Mouse (Mus musculus): ENCODE results near the gene Cxcr5. TPM values are rescaled to one million over a fixed set of nuclear protein-coding genes. Genes with fewer than 3 reads are reported as not detected.

Cxcr5 gene
- polyA plus RNA-seq, 1 experiment from 2014 or later, result 0.09 TPM

DNA sequence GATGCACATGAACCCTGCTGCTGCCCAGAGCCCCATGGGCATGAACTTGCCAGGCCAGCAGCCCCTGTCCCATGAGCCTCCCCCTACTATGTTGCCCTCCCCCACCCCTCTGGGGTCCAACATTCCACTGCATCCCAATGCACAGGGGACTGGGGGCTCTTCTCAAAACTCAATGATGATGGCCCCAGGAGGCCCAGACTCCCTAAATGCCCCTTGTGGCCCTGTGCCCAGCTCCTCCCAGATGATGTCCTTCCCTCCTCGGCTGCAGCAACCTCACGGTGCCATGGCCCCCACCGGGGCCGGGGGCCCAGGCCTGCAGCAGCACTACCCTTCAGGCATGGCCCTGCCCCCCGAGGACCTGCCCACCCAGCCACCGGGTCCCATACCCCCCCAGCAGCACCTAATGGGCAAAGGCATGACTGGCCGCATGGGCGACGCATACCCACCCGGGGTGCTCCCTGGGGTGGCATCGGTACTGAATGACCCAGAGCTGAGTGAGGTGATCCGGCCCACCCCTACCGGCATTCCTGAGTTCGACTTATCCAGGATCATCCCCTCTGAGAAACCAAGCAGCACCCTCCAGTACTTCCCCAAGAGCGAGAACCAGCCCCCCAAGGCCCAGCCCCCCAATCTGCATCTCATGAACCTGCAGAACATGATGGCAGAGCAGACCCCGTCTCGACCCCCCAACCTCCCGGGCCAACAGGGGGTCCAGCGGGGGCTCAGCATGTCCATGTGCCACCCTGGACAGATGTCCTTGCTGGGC is 52.8 kb downstream of the Cxcr5 start:
- Histone ChIP-seq H3K36me3 (peaks cover 35% of the 10 kb centered on the region), H3K4me1 (replicated peaks) (peaks cover 43% of the 10 kb centered on the region), H3K4me2 (peak overlapping the region; percentile 63), H3K4me3 (replicated peaks) (peak overlapping the region; percentile 48; the same call in 1 of the 2 replicates), H3K27ac (no peak overlapping the region), H3K9ac (peak overlapping the region; percentile 48), H3K9me3 (replicated peaks) (no peaks in the 10 kb centered on the region), H3K27me3 (0 out of 2 replicates have a peak, but pooled peaks cover 3% of the 10 kb centered on the region)
- WGBS (ENCODE audit: insufficient replicate concordance), result 77% methylated on average over 19 of the region's 19 CpGs
- no peak for ATAC-seq (ENCODE audit: low read depth)
- no peak for DNase-seq

DNA sequence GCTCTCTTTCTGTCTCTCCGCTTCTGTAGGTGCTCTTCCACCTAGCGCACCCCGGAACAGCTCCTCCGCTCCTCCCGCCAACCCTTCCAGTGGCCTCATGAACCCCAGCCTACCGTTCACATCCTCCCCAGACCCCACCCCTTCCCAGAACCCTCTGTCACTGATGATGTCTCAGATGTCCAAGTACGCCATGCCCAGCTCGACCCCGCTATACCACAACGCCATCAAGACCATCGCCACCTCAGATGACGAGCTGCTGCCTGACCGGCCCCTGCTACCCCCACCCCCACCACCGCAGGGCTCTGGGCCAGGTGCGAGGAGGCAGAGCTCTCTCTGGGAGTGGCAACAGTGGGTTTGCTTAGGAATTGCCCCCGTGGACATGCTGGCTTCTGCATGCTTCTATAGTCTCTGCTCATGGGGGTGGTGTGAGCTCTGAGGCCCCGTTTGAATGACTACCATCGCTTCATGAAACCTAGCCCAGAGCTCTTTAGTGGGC is 53.5 kb downstream of the Cxcr5 start:
- WGBS (ENCODE audit: insufficient replicate concordance), result 74% methylated on average over 18 of the region's 18 CpGs
- H3K27me3 ChIP-seq, result 0 out of 2 replicates have a peak, but pooled peaks cover 3% of the 10 kb centered on the region
- no peak overlapping the region for H3K4me3 ChIP-seq (replicated peaks)
- no peak for DNase-seq
- no peak overlapping the region for H3K4me2 ChIP-seq
- H3K27ac ChIP-seq, result no peak overlapping the region
- no peak for ATAC-seq (ENCODE audit: low read depth)
- no peaks in the 10 kb centered on the region for H3K9me3 ChIP-seq (replicated peaks)
- H3K4me1 ChIP-seq (replicated peaks), result peaks cover 43% of the 10 kb centered on the region
- H3K36me3 ChIP-seq, result peaks cover 35% of the 10 kb centered on the region
- H3K9ac ChIP-seq, result no peak overlapping the region

DNA sequence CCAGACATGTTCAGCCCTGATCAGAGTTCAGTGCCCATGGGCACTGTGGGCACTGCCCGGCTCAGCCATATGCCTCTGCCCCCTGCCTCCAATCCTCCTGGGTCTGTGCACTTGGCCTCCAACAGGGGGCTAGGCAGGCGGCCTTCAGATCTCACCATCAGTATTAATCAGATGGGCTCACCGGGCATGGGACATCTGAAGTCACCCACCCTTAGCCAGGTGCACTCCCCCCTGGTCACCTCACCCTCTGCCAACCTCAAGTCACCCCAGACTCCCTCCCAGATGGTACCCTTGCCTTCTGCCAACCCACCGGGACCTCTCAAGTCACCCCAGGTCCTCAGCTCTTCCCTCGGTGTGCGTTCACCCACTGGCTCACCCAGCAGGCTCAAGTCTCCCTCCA is 54.3 kb downstream of the Cxcr5 start:
- no peak for ATAC-seq (ENCODE audit: low read depth)
- Histone ChIP-seq H3K4me3 (replicated peaks) (no peak overlapping the region), H3K9ac (no peak overlapping the region), H3K36me3 (peaks cover 35% of the 10 kb centered on the region), H3K9me3 (replicated peaks) (no peaks in the 10 kb centered on the region), H3K27ac (no peak overlapping the region), H3K27me3 (0 out of 2 replicates have a peak, but pooled peaks cover 3% of the 10 kb centered on the region), H3K4me1 (replicated peaks) (peaks cover 41% of the 10 kb centered on the region), H3K4me2 (no peak overlapping the region)
- no peak for DNase-seq
- WGBS (ENCODE audit: insufficient replicate concordance), result 75% methylated on average over 6 of the region's 6 CpGs

DNA sequence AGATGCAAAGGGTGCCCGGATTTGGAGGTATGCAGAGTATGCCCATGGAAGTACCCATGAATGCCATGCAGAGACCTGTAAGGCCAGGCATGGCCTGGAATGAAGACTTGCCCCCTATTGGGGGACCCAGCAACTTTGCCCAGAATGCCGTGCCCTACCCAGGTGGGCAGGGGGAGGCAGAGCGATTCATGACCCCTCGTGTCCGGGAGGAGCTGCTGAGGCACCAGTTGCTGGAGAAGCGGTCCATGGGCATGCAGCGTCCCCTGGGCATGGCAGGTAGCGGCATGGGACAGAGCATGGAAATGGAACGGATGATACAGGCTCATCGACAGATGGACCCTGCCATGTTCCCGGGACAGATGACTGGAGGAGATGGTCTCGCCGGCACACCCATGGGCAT is 55.1 kb downstream of the Cxcr5 start:
- H3K4me3 ChIP-seq (replicated peaks), result no peak overlapping the region
- WGBS (ENCODE audit: insufficient replicate concordance), result 85% methylated on average over 13 of the region's 13 CpGs

GRCm38 (mm10) chr9:44505824-44506467 is 55.7 kb downstream of the Cxcr5 start:
- WGBS (ENCODE audit: insufficient replicate concordance), result 46% methylated on average over 23 of the region's 23 CpGs
- H3K9ac ChIP-seq, result no peak overlapping the region
- DNase-seq, result no peak
- H3K36me3 ChIP-seq, result peaks cover 35% of the 10 kb centered on the region
- 0 out of 2 replicates have a peak overlapping the region, but pooled peaks have one; percentile 29 for H3K4me2 ChIP-seq
- H3K4me3 ChIP-seq (replicated peaks), result 0 out of 2 replicates have a peak overlapping the region, but pooled peaks have one; percentile 2
- peaks cover 40% of the 10 kb centered on the region for H3K4me1 ChIP-seq (replicated peaks)
- no peak for ATAC-seq (ENCODE audit: low read depth)
- H3K27me3 ChIP-seq, result 0 out of 2 replicates have a peak, but pooled peaks cover 3% of the 10 kb centered on the region
- no peak overlapping the region for H3K27ac ChIP-seq
- H3K9me3 ChIP-seq (replicated peaks), result no peaks in the 10 kb centered on the region

More for the DNA sequence above, 55.1 kb downstream of the Cxcr5 start:
- Histone ChIP-seq H3K4me2 (no peak overlapping the region), H3K27me3 (0 out of 2 replicates have a peak, but pooled peaks cover 3% of the 10 kb centered on the region), H3K9me3 (replicated peaks) (no peaks in the 10 kb centered on the region), H3K9ac (no peak overlapping the region), H3K36me3 (peaks cover 35% of the 10 kb centered on the region), H3K27ac (no peak overlapping the region), H3K4me1 (replicated peaks) (peaks cover 39% of the 10 kb centered on the region)
- DNase-seq (no peak), ATAC-seq (ENCODE audit: low read depth) (no peak)

DNA sequence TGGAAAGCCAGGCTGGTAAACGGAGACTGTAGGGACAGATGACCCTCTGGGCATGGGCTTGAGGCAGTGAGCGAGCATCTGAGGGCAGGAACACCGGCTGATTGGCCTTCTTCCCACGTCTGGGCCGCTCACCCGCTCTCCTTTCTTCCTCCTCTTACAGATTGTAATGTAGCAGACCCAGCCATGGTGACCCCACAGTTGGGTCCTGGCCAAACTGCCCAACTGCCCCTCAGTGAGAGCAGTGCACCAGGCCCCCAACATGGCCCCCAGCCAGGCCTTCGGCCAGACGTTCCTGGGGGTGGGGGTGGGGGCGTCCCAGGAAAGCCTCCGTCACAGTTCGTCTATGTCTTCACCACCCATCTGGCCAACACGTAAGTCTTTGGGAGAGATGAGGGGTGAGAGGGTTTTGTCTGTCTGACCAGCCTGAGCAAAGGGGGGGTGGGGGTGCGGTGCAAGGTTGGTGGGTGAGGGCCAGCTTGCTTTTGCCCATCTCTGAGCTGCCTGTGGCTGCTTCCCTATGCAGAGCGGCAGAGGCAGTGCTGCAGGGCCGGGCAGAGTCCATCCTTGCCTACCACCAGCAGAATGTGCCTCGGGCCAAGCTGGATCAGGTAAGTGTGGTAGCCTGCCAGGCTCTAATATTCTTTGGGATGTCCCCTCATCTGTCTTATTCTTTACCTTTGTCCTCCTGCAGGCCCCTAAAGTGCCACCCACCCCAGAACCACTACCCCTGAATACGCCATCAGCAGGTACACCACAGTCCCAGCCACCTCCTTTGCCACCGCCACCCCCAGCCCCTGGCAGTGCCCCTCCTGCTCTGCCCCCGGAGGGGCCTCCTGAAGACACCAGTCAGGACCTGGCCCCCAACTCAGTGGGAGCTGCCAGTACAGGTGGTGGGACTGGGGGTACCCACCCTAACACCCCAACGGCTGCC is 56.5 kb downstream of the Cxcr5 start:
- H3K9ac ChIP-seq, result no peak overlapping the region
- H3K4me3 ChIP-seq (replicated peaks), result no peak overlapping the region
- H3K9me3 ChIP-seq (replicated peaks), result no peaks in the 10 kb centered on the region
- WGBS (ENCODE audit: insufficient replicate concordance), result 66% methylated on average over 20 of the region's 20 CpGs
- H3K27ac ChIP-seq, result no peak overlapping the region
- ATAC-seq (ENCODE audit: low read depth) (no peak), DNase-seq (no peak)
- H3K4me1 ChIP-seq (replicated peaks), result peaks cover 39% of the 10 kb centered on the region
- H3K36me3 ChIP-seq, result peaks cover 35% of the 10 kb centered on the region
- peaks cover 3% of the 10 kb centered on the region; the same call in 1 of the 2 replicates for H3K27me3 ChIP-seq
- H3K4me2 ChIP-seq, result no peak overlapping the region

- no peak overlapping the region for H3K4me3 ChIP-seq (replicated peaks)
- H3K36me3 ChIP-seq, result peaks cover 21% of the 10 kb centered on the region
- ATAC-seq (ENCODE audit: low read depth), result no peak
- peaks cover 33% of the 10 kb centered on the region for H3K27me3 ChIP-seq
- 1% methylated on average over 4 of the region's 4 CpGs for WGBS (ENCODE audit: insufficient replicate concordance)
- H3K4me1 ChIP-seq (replicated peaks), result peaks cover 56% of the 10 kb centered on the region
- no peak overlapping the region for H3K27ac ChIP-seq
- H3K9ac ChIP-seq, result no peak overlapping the region
- peak; percentile 59 for DNase-seq
- H3K9me3 ChIP-seq (replicated peaks), result no peaks in the 10 kb centered on the region
- H3K4me2 ChIP-seq, result no peak overlapping the region
Observed at GRCm38 (mm10) chr9:44502006-44502405, 59.7 kb downstream of the Cxcr5 start.

GRCm38 (mm10) chr9:44501206-44501879 is 60.3 kb downstream of the Cxcr5 start:
- no peak overlapping the region for H3K4me3 ChIP-seq (replicated peaks)
- H3K4me2 ChIP-seq, result no peak overlapping the region
- H3K9ac ChIP-seq, result no peak overlapping the region
- H3K27ac ChIP-seq, result no peak overlapping the region
- DNase-seq (no peak), ATAC-seq (ENCODE audit: low read depth) (no peak)
- no peaks in the 10 kb centered on the region for H3K9me3 ChIP-seq (replicated peaks)
- peaks cover 63% of the 10 kb centered on the region for H3K4me1 ChIP-seq (replicated peaks)
- 72% methylated on average over 10 of the region's 10 CpGs for WGBS (ENCODE audit: insufficient replicate concordance)
- peaks cover 38% of the 10 kb centered on the region for H3K27me3 ChIP-seq
- H3K36me3 ChIP-seq, result peaks cover 14% of the 10 kb centered on the region

DNA sequence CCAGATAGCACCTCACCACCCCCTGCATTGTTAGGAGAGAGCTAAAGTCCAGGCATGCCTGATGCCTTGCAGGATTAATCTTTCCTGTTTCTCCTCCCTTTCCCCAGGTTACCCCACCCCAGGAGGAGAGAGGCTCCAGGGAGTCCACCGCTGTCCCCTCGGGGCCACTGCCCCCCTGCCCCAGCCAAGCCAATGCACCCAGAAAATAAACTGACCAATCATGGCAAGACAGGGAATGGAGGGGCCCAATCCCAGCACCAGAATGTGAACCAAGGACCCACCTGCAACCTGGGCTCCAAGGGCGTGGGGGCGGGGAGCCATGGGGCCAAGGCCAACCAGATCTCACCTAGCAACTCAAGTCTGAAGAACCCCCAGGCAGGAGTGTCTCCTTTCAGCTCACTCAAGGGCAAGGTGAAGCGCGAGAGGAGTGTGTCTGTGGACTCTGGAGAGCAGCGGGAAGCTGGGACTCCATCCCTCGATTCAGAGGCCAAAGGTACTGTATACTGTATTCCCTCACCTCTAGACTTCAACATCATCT is 61.0 kb downstream of the Cxcr5 start:
- no peak overlapping the region for H3K4me2 ChIP-seq
- no peaks in the 10 kb centered on the region for H3K9me3 ChIP-seq (replicated peaks)
- ATAC-seq (ENCODE audit: low read depth) (no peak), DNase-seq (no peak)
- H3K27me3 ChIP-seq, result peaks cover 38% of the 10 kb centered on the region
- peaks cover 8% of the 10 kb centered on the region for H3K36me3 ChIP-seq
- peaks cover 60% of the 10 kb centered on the region for H3K4me1 ChIP-seq (replicated peaks)
- WGBS (ENCODE audit: insufficient replicate concordance), result 65% methylated on average over 8 of the region's 8 CpGs
- H3K4me3 ChIP-seq (replicated peaks), result no peak overlapping the region
- H3K27ac ChIP-seq, result no peak overlapping the region
- H3K9ac ChIP-seq, result no peak overlapping the region

- Histone ChIP-seq H3K4me3 (replicated peaks) (no peak overlapping the region), H3K4me1 (replicated peaks) (peaks cover 61% of the 10 kb centered on the region), H3K27ac (no peak overlapping the region), H3K9me3 (replicated peaks) (no peaks in the 10 kb centered on the region), H3K27me3 (peaks cover 38% of the 10 kb centered on the region), H3K9ac (0 out of 2 replicates have a peak overlapping the region, but pooled peaks have one; percentile 2), H3K4me2 (no peak overlapping the region), H3K36me3 (peaks cover 2% of the 10 kb centered on the region; the same call in 1 of the 2 replicates)
- no peak for ATAC-seq (ENCODE audit: low read depth)
- 57% methylated on average over 5 of the region's 5 CpGs for WGBS (ENCODE audit: insufficient replicate concordance)
- DNase-seq, result no peak
Observed at GRCm38 (mm10) chr9:44500163-44500533, 61.5 kb downstream of the Cxcr5 start.

Data from liver, embryonic 13.5 days (tissue).